Comparison of ENCODE assay signal across 12 mouse cellular contexts in the genomic region with DNA sequence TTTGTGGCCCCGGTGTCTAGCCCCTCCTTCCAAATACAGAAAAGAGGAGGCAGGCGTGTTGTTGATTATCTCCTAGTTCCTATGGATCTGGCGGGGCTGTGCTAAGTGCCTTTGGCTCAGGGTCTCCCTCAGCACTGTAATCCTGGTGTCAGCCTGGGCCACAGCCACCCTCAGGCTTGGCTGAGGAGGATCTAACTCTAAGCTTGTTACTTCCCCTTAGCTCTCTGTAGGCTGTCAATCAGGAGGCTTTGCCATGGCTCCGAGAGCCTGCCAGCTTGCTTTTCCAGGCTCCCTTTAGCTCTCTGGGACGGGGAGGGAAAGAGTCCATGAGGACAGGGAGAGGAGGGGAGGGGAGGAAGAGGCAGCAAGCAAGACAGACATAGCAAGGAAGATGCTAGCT.
DNase-seq lines count a peak whose midpoint lies in the region; ATAC-seq and TF ChIP-seq lines count a peak whose summit lies in the region.
"Had no signal": no experiment of that assay in that cellular context is flagged by ENCODE, and none has a peak within 500 bp of the region (broad histone marks: within the 10 kb centered on the region; RNA-seq: fewer than 3 reads in every experiment).

No protein-coding gene starts in this region.

- no peak overlapping the region for H3K4me2 ChIP-seq in forebrain, embryonic 13.5 days
- no peak overlapping the region for H3K4me2 ChIP-seq in forebrain, embryonic 11.5 days (ENCODE audit: low read depth, low read length, severe bottlenecking)
- no peak overlapping the region for H3K4me2 ChIP-seq in forebrain, postnatal 0 days (ENCODE audit: low read depth)
- H3K4me2 ChIP-seq in midbrain, embryonic 12.5 days (replicated peaks) = no peak overlapping the region
- H3K4me2 ChIP-seq in neural tube, embryonic 15.5 days = no peak overlapping the region

- no peak for TF ChIP-seq CTCF in forebrain, postnatal 0 days (IDR thresholded peaks at IDR 0.05; ENCODE audit: low read depth)

- DNase-seq in forebrain, embryonic 11.5 days (ENCODE audit: low spot score) = no peak
- DNase-seq in adipocyte (ENCODE audit: low spot score) = peak; percentile 17
- peak; percentile 60 for DNase-seq in forebrain, postnatal 0 days
- DNase-seq in left cerebral cortex, postnatal 14 days (ENCODE audit: low spot score in 2 of 2) = no peak
- no peak for DNase-seq in urinary bladder, postnatal 10 days (ENCODE audit: low spot score)
- DNase-seq: cerebellum, adult 9-10 months; layer of hippocampus, adult 9-11 months; lung, adult 2 months had no signal

- no peaks in the 10 kb centered on the region for H3K36me3 ChIP-seq in forebrain, embryonic 13.5 days (ENCODE audit: poor library complexity, severe bottlenecking)
- no peaks in the 10 kb centered on the region for H3K36me3 ChIP-seq in forebrain, embryonic 11.5 days (ENCODE audit: control insufficient read depth, insufficient read depth, low read length)
- H3K36me3 ChIP-seq in forebrain, postnatal 0 days (ENCODE audit: insufficient read depth) = no peaks in the 10 kb centered on the region
- H3K36me3 ChIP-seq in midbrain, embryonic 12.5 days = no peaks in the 10 kb centered on the region
- no peaks in the 10 kb centered on the region for H3K36me3 ChIP-seq in neural tube, embryonic 15.5 days
- H3K36me3 ChIP-seq: limb, embryonic 13.5 days had no signal

- intact Hi-C loops in left cerebral cortex, postnatal 14 days (cut with DNase I) = no loop called here

- H3K4me1 ChIP-seq in forebrain, embryonic 13.5 days = peaks cover 17% of the 10 kb centered on the region
- H3K4me1 ChIP-seq in forebrain, embryonic 11.5 days (replicated peaks; ENCODE audit: control insufficient read depth, insufficient read depth, low read length) = peaks cover 2% of the 10 kb centered on the region; the same call in 1 of the 2 replicates
- no peaks in the 10 kb centered on the region for H3K4me1 ChIP-seq in forebrain, postnatal 0 days (ENCODE audit: insufficient read depth)
- peaks cover 24% of the 10 kb centered on the region for H3K4me1 ChIP-seq in midbrain, embryonic 12.5 days
- H3K4me1 ChIP-seq in neural tube, embryonic 15.5 days = peaks cover 13% of the 10 kb centered on the region; the same call in 1 of the 2 replicates

- no peaks in the 10 kb centered on the region for H3K9me3 ChIP-seq in forebrain, embryonic 13.5 days (replicated peaks)
- H3K9me3 ChIP-seq in forebrain, embryonic 11.5 days (ENCODE audit: control insufficient read depth, low read length) = no peaks in the 10 kb centered on the region; the same call in 1 of the 2 replicates
- H3K9me3 ChIP-seq in forebrain, postnatal 0 days (ENCODE audit: low read length) = no peaks in the 10 kb centered on the region
- H3K9me3 ChIP-seq in midbrain, embryonic 12.5 days = no peaks in the 10 kb centered on the region
- H3K9me3 ChIP-seq in neural tube, embryonic 15.5 days (replicated peaks) = no peaks in the 10 kb centered on the region
- H3K9me3 ChIP-seq: limb, embryonic 13.5 days had no signal

- ATAC-seq in forebrain, embryonic 13.5 days = peak; percentile 36; the same call in 1 of the 2 replicates
- no peak for ATAC-seq in forebrain, embryonic 11.5 days (replicated peaks; ENCODE audit: low FRiP score)
- ATAC-seq in forebrain, postnatal 0 days = peak; percentile 85
- no peak for ATAC-seq in midbrain, embryonic 12.5 days (ENCODE audit: low FRiP score, low read depth)
- no peak for ATAC-seq in neural tube, embryonic 15.5 days (ENCODE audit: low FRiP score)

- WGBS in forebrain, embryonic 13.5 days = 34% methylated on average over 5 of the region's 5 CpGs
- 38% methylated on average over 5 of the region's 5 CpGs for WGBS in forebrain, embryonic 11.5 days
- WGBS in forebrain, postnatal 0 days = 31% methylated on average over 5 of the region's 5 CpGs
- 19% methylated on average over 5 of the region's 5 CpGs for WGBS in midbrain, embryonic 12.5 days
- WGBS in neural tube, embryonic 15.5 days = 46% methylated on average over 5 of the region's 5 CpGs

- H3K9ac ChIP-seq in forebrain, embryonic 13.5 days = no peak overlapping the region
- H3K9ac ChIP-seq in forebrain, embryonic 11.5 days (ENCODE audit: low read length) = no peak overlapping the region
- no peak overlapping the region for H3K9ac ChIP-seq in forebrain, postnatal 0 days
- H3K9ac ChIP-seq in midbrain, embryonic 12.5 days (replicated peaks) = no peak overlapping the region
- no peak overlapping the region for H3K9ac ChIP-seq in neural tube, embryonic 15.5 days (replicated peaks)
- H3K9ac ChIP-seq: limb, embryonic 13.5 days had no signal

- peaks cover 30% of the 10 kb centered on the region for H3K27me3 ChIP-seq in forebrain, embryonic 13.5 days
- H3K27me3 ChIP-seq in forebrain, embryonic 11.5 days (ENCODE audit: control insufficient read depth, insufficient read depth, low read length) = peaks cover 9% of the 10 kb centered on the region; the same call in 1 of the 2 replicates
- no peaks in the 10 kb centered on the region for H3K27me3 ChIP-seq in forebrain, postnatal 0 days (ENCODE audit: insufficient read depth, low read length)
- H3K27me3 ChIP-seq in midbrain, embryonic 12.5 days = peaks cover 92% of the 10 kb centered on the region
- peaks cover 10% of the 10 kb centered on the region; the same call in 1 of the 2 replicates for H3K27me3 ChIP-seq in neural tube, embryonic 15.5 days (replicated peaks)

- H3K27ac ChIP-seq in forebrain, embryonic 13.5 days = no peak overlapping the region
- H3K27ac ChIP-seq in forebrain, embryonic 11.5 days (ENCODE audit: low read depth, low read length) = no peak overlapping the region
- no peak overlapping the region for H3K27ac ChIP-seq in forebrain, postnatal 0 days (ENCODE audit: low read depth, low read length)
- peak overlapping the region; percentile 8; the same call in 1 of the 2 replicates for H3K27ac ChIP-seq in midbrain, embryonic 12.5 days (replicated peaks)
- no peak overlapping the region for H3K27ac ChIP-seq in neural tube, embryonic 15.5 days (replicated peaks)
- H3K27ac ChIP-seq: limb, embryonic 13.5 days had no signal

- H3K4me3 ChIP-seq in forebrain, embryonic 13.5 days = no peak overlapping the region
- H3K4me3 ChIP-seq in forebrain, embryonic 11.5 days (ENCODE audit: low read depth, low read length) = no peak overlapping the region
- no peak overlapping the region for H3K4me3 ChIP-seq in forebrain, postnatal 0 days (ENCODE audit: low read depth, low read length)
- no peak overlapping the region for H3K4me3 ChIP-seq in midbrain, embryonic 12.5 days
- H3K4me3 ChIP-seq in neural tube, embryonic 15.5 days (replicated peaks) = no peak overlapping the region
- H3K4me3 ChIP-seq: limb, embryonic 13.5 days had no signal

Comparison
In these comparisons a context has a peak if more than half of its experiments do, and no peak if none do; other contexts are left out.
1. ATAC-seq: peak in forebrain, embryonic 13.5 days (single experiment) and forebrain, postnatal 0 days (single experiment); none in forebrain, embryonic 11.5 days (single experiment), midbrain, embryonic 12.5 days (single experiment) and neural tube, embryonic 15.5 days (single experiment).
2. DNase-seq: peak in adipocyte (single experiment) and forebrain, postnatal 0 days (single experiment); none in forebrain, embryonic 11.5 days (single experiment), left cerebral cortex, postnatal 14 days (0 of 2) and urinary bladder, postnatal 10 days (single experiment).